Mouse (Mus musculus) cerebellum, adult 11-12 months (tissue): ENCODE results near the gene Gm10073.
"Not testable (repeated sequence)": the region's sequence is repeated elsewhere in the genome, so short reads cannot be mapped to it uniquely, and the experiment has no call there.

Experiments used
- DNase-seq: peaks from one replicate; pipeline ENCODE4 v3.0.0; 2022

The Gm10073 gene

DNA sequence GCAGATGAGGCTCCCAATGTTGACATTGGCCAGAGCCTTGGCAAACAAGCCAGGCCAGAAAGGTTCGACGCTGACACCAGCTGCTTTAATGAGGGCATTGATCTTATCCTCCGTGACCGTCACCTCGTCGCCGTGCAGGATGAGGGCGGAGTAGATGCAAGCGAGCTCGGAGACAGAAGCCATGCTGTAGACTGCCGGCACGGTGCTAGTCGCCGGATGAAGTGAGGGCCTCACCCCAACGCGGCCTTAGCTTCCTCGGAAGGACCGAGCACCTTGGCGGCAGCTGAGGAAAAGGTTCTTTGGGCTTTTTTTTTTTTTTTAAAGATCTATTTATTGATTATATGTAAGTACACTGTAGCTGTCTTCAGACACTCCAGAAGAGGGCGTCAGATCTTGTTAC lies at the start of gene Gm10073:
Gene Gm10073 (minus strand): TSS at position 294 of the 400 bp plus-strand sequence.
- DNase-seq = not testable (repeated sequence)

DNA sequence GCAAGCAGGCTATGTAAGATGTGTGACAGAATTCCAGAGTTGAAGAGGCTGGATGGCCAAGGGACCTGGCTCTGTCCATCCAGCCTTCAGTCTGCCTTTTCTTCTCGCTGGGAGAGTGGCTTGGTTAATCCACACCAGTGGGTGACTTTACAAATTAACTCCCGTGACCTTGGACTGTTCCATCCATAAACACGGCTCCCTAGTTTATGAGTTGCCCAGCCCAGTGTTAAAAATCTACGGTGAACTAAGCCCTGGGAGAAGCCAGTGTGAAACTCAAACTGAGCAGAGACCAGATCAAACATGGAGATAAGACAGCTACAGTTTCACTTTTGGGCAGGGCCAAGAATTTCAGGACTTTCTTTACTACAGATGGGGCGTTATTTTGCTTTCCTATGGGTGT lies 49.8 kb upstream of the Gm10073 start:
- no peak for DNase-seq

GRCm38 (mm10) chr8:106620488-106620887 lies 47.2 kb upstream of the Gm10073 start:
- DNase-seq = peak; percentile 68

GRCm38 (mm10) chr8:106619549-106620245 lies 46.4 kb upstream of the Gm10073 start:
- peak; percentile 14 for DNase-seq

DNA sequence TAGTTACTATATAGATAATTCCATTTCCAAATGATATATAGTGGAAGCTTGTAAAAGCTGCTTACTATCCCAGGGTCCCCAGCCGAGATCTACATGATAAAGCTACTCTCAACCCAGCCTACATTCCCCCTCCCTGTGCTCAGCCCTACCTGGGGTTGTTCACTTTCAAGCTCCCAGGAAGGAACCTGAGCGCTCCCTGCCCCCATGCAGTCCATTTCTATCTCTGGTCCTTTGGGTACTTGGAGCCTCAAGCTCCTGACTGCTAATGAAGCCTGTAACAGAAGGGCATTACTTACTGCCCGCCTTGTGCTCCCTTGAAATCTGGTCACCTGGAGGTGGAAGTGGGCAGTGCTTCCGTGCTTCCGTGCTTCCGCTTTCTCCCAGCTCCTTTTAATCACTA lies 45.1 kb upstream of the Gm10073 start:
- DNase-seq = no peak

DNA sequence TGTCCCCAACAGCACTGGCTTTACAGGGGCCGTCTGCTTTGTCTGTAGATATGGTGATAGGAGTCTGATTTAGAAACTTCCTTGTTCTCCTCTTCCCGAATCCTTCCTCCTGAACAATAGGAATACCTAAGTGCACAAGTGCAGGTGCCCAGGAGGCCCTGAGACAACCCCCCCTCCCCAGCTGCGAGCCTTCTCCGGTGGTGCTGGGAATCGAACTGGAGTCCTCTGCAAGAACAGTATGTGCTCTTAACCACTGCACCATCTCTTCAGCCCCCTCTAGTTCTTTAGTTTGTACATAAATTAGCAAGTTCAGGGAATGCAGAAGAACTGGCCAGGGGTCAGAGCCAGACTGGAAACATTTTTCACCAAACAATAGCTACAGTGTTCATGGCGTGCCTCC lies 44.6 kb upstream of the Gm10073 start:
- no peak for DNase-seq

GRCm38 (mm10) chr8:106617196-106617595 lies 43.9 kb upstream of the Gm10073 start:
- no peak for DNase-seq

- no peak for DNase-seq
These were observed 43.4 kb upstream of the Gm10073 start for GRCm38 (mm10) chr8:106616679-106617078.

GRCm38 (mm10) chr8:106615661-106616299 lies 42.5 kb upstream of the Gm10073 start:
- DNase-seq = no peak

DNA sequence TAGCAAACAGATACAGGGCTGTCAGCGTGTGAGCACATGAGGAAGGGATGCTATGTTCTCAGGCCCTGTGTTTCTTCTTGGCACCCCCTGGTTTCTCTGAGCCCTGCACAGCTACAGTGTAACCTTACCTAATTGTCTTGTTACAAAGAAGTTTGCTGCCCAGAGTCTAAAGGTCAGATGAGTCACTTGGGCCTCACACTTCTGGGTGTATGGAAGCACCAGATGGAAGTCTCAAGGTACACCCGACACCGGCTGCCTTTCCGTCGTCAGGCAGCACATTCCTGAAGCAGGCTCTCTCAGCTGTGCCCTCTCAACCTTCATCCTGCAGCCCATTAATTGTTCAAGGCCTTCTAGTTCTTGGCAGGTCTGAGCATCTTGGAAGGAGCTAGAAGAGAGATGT lies 41.4 kb upstream of the Gm10073 start:
- DNase-seq = no peak

DNA sequence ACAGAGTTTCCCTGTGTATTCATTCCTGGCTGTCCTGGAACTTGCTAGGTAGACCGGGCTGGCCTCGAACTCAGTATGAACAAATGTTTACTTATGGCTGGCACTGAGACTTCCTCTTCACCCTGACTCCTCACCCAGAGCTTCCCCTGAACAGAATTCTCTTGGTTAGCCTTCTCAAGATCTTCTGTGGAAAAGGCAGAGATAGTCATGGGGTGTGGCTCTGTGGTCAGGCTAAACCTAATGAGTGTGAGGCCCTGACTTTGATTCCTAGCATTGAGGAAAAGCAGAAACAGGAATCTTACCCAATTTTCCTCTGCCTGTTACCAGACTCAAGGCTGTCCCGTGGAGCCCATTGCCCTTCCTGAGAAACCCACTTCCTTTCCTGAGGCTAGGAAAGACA lies 38.8 kb upstream of the Gm10073 start:
- no peak for DNase-seq

DNA sequence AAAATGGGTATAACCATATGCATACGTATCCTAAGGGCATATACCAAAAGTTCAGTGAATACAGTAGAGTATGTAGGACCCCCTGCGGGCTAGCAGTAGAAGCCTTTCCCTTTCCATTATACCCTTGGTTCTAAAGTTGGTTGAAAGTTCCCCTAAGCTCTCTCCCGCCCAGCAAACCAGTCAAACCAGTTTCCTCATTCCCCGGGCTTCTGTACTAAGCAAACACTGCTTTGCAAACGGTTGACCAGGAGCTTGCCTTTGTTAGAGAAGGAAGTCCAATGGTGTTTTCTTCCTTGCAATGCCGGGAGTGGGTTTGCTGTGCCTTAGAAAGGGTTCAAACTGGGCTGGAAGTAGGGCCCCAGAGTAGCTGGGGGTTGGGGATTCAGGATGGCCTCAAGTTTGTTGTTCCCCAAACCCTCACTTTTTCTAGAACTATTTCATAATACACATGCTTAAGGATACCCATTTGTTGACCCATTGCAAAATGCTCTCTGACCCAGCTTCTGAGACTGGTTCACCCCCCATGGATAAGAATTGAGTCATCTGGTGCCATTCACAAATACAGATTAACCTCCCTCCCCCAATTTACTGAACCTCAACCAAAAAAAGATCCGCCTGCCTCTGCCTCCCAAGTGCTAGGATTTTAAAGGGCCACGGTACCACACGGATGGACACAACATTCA lies 37.8 kb upstream of the Gm10073 start:
- DNase-seq = no peak

DNA sequence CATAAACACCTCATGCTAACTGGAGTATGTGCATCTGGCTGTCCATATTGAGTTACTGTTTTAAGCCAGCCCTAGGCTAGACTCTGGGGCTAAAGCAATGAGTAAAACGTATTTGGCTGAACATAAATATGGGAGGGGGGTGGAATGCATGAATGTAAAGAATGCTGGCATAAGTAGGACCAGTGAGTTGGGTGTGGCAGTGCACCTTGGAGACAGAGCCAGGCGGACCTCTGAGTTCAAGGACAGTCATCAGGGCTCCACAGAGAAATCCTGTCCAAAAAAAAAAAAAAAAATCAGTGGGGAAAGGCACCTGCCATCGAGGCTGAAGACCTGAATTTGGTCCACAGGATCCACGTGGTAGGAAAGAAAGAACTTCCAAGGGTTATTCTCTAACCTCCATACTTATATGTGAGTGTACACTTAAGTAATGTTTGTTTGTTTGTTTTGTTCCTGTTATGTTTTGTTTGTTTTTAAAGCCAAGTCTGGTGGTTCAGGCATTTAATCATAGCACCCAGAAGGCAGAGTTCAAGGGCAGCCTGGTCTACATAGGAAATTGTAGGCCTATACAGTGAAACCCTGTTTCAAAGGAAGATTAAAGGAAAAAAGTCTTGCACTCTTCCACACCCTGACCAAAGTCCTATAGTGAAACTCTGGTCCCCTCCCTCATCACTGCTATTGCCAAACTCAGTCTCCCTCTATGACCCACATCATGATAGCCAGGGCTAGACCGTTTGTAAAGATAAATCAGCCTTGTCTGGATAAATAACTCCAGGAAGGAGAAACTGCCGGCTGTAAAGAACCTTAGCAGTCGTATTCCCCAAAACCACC lies 36.0 kb upstream of the Gm10073 start:
- no peak for DNase-seq

GRCm38 (mm10) chr8:106608425-106608824 lies 35.2 kb upstream of the Gm10073 start:
- DNase-seq = no peak

GRCm38 (mm10) chr8:106607783-106608182 lies 34.5 kb upstream of the Gm10073 start:
- DNase-seq = not testable (repeated sequence)

DNA sequence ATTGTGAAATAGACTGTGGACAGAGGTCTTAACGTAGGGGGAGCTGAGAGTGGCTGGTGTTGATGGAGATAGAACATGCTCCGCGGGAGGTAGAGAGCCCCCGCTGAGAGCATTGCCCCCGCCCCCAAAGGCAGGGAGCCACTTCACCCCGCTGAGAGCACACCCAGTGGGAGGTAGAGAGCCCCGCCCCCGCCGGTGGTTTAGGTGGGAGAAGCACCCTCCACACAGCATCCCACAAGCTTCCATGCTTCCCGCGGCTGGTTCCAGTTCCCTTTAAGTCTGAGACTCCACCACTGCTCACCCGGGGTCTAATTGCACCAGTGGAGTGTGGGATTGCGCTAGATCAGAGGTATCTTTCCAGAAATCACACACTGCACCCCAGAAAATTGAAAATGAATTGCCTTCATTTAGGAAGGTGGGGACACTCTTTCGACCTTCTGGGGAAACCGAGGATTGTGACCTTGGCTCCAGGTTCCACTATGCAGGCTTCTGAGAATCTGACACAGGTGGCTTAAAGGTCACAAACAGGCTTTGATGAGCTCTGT lies 33.4 kb upstream of the Gm10073 start:
- DNase-seq = no peak

- DNase-seq = no peak
These were observed 32.9 kb upstream of the Gm10073 start for GRCm38 (mm10) chr8:106606121-106606520.

DNA sequence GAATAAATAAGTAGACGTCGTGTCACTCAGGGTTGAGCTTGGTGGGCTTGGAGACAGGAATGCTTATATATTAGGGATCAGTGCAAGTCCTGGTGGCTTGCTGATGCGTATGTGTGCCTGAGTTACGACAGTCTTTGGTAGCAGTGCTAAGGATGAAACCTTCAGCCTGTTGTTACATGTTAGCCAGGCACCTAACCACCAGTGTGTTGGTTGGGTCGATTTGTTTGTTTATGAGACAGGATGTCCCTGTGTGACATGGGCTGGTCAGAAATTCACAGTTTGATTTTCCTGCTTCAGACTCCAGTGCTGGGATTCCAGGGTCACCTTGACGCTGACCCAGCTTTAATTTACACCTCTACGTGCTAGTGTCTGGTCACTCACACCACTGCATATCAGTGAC lies 32.4 kb upstream of the Gm10073 start:
- no peak for DNase-seq

- peak; percentile 6 for DNase-seq
These were observed 30.7 kb upstream of the Gm10073 start for GRCm38 (mm10) chr8:106603933-106604332.

GRCm38 (mm10) chr8:106603131-106603819 lies 30.0 kb upstream of the Gm10073 start, which contains the start of gene Cdh1:
Cdh1 (plus strand) TSS chr8:106603351.
- peak; percentile 8 for DNase-seq

DNA sequence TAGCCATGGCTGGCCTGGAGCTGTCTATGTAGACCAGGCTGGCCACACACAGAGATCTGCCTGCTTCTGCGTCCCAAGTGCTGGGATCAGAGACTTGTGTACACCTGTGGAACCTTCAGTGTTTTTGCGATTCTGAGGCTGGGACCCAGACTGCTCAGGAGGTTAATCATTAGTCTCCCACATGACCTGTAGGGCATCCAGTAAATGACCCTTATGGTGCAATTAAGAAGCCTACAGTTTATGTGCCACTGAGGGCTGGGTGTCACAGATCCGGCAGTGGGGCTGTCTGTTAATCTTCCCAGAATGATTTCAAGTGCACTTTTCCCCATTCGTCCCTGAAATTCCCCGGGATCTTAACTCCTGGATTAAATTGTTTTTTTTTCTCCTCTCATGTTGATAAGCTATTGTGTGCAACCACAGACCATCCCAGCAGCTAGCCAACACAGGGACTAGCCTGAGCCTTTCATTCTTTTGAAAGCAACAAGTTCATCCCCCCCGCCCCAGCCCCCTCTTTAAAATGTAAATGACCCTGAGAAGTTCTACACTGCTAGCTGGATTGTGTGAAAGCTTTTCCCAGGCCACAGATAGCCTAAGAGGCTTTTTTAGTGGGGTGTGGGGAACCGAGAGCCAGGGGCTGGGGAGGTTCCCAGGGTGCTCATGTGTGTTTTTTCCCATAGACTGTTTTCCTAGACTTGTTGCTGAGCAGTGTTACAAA lies 26.2 kb upstream of the Gm10073 start:
- no peak for DNase-seq
